Mouse (Mus musculus): ENCODE measurements around the gene Plcb1. TPM values are rescaled to one million over a fixed set of nuclear protein-coding genes. Genes with fewer than 3 reads are reported as not detected.
A peak's percentile ranks its signal among the peaks of the same experiment; 100 is the strongest.

The Plcb1 gene
- polyA plus RNA-seq, 1 experiment, result 66.5 TPM

GRCm38 (mm10) chr2:135278506-135278905, 492.6 kb downstream of the Plcb1 start:
- TF ChIP-seq POLR2A (IDR thresholded peaks at IDR 0.05; ENCODE audit: extremely low read depth, insufficient read depth, low read length) (no peak), CTCF (IDR thresholded peaks at IDR 0.05; ENCODE audit: extremely low read depth, insufficient read depth, low read length) (no peak)
- H3K4me3 ChIP-seq (ENCODE audit: insufficient read depth, low read length), result no peak overlapping the region
- H3K4me1 ChIP-seq (ENCODE audit: control insufficient read depth, insufficient read depth, low read length), result peaks cover 7% of the 10 kb centered on the region
- H3K27ac ChIP-seq (ENCODE audit: insufficient read depth, low read length), result no peak overlapping the region

- peaks cover 7% of the 10 kb centered on the region for H3K4me1 ChIP-seq (ENCODE audit: control insufficient read depth, insufficient read depth, low read length)
- TF ChIP-seq POLR2A (IDR thresholded peaks at IDR 0.05; ENCODE audit: extremely low read depth, insufficient read depth, low read length) (no peak), CTCF (IDR thresholded peaks at IDR 0.05; ENCODE audit: extremely low read depth, insufficient read depth, low read length) (no peak)
- H3K4me3 ChIP-seq (ENCODE audit: insufficient read depth, low read length), result no peak overlapping the region
- H3K27ac ChIP-seq (ENCODE audit: insufficient read depth, low read length), result no peak overlapping the region
Measured at GRCm38 (mm10) chr2:135279026-135279425, 493.2 kb downstream of the Plcb1 start.

- Histone ChIP-seq H3K4me3 (ENCODE audit: insufficient read depth, low read length) (no peak overlapping the region), H3K4me1 (ENCODE audit: control insufficient read depth, insufficient read depth, low read length) (no peaks in the 10 kb centered on the region; the same call in 1 of the 2 replicates), H3K27ac (ENCODE audit: insufficient read depth, low read length) (no peak overlapping the region)
- TF ChIP-seq CTCF (IDR thresholded peaks at IDR 0.05; ENCODE audit: extremely low read depth, insufficient read depth, low read length), result 0 out of 2 replicates have a peak, but pooled peaks have one; percentile 9
- no peak for TF ChIP-seq POLR2A (IDR thresholded peaks at IDR 0.05; ENCODE audit: extremely low read depth, insufficient read depth, low read length)
Measured at GRCm38 (mm10) chr2:135283783-135284182, 497.9 kb downstream of the Plcb1 start.

GRCm38 (mm10) chr2:135296184-135296769, 510.4 kb downstream of the Plcb1 start:
- Histone ChIP-seq H3K4me1 (ENCODE audit: control insufficient read depth, insufficient read depth, low read length) (peaks cover 3% of the 10 kb centered on the region; the same call in 1 of the 2 replicates), H3K4me3 (ENCODE audit: insufficient read depth, low read length) (no peak overlapping the region), H3K27ac (ENCODE audit: insufficient read depth, low read length) (no peak overlapping the region; the same call in 1 of the 2 replicates)
- TF ChIP-seq CTCF (IDR thresholded peaks at IDR 0.05; ENCODE audit: extremely low read depth, insufficient read depth, low read length), result no peak
- no peak for TF ChIP-seq POLR2A (IDR thresholded peaks at IDR 0.05; ENCODE audit: extremely low read depth, insufficient read depth, low read length)

- Histone ChIP-seq H3K27ac (ENCODE audit: insufficient read depth, low read length) (no peak overlapping the region), H3K4me3 (ENCODE audit: insufficient read depth, low read length) (no peak overlapping the region), H3K4me1 (ENCODE audit: control insufficient read depth, insufficient read depth, low read length) (peaks cover 3% of the 10 kb centered on the region; the same call in 1 of the 2 replicates)
- TF ChIP-seq CTCF (IDR thresholded peaks at IDR 0.05; ENCODE audit: extremely low read depth, insufficient read depth, low read length) (no peak), POLR2A (IDR thresholded peaks at IDR 0.05; ENCODE audit: extremely low read depth, insufficient read depth, low read length) (no peak)
Measured at GRCm38 (mm10) chr2:135300480-135300879, 514.6 kb downstream of the Plcb1 start.

- no peak overlapping the region for H3K27ac ChIP-seq (ENCODE audit: insufficient read depth, low read length)
- no peak for TF ChIP-seq POLR2A (IDR thresholded peaks at IDR 0.05; ENCODE audit: extremely low read depth, insufficient read depth, low read length)
- no peak for TF ChIP-seq CTCF (IDR thresholded peaks at IDR 0.05; ENCODE audit: extremely low read depth, insufficient read depth, low read length)
- no peak overlapping the region for H3K4me3 ChIP-seq (ENCODE audit: insufficient read depth, low read length)
- no peaks in the 10 kb centered on the region; the same call in 1 of the 2 replicates for H3K4me1 ChIP-seq (ENCODE audit: control insufficient read depth, insufficient read depth, low read length)
Measured at GRCm38 (mm10) chr2:135302483-135302882, 516.6 kb downstream of the Plcb1 start.

GRCm38 (mm10) chr2:135305186-135305585, 519.3 kb downstream of the Plcb1 start:
- peaks cover 2% of the 10 kb centered on the region for H3K4me1 ChIP-seq (ENCODE audit: control insufficient read depth, insufficient read depth, low read length)
- H3K4me3 ChIP-seq (ENCODE audit: insufficient read depth, low read length), result no peak overlapping the region
- TF ChIP-seq CTCF (IDR thresholded peaks at IDR 0.05; ENCODE audit: extremely low read depth, insufficient read depth, low read length), result no peak
- TF ChIP-seq POLR2A (IDR thresholded peaks at IDR 0.05; ENCODE audit: extremely low read depth, insufficient read depth, low read length), result no peak
- H3K27ac ChIP-seq (ENCODE audit: insufficient read depth, low read length), result no peak overlapping the region

- Histone ChIP-seq H3K4me3 (ENCODE audit: insufficient read depth, low read length) (no peak overlapping the region), H3K27ac (ENCODE audit: insufficient read depth, low read length) (no peak overlapping the region), H3K4me1 (ENCODE audit: control insufficient read depth, insufficient read depth, low read length) (peaks cover 2% of the 10 kb centered on the region)
- no peak for TF ChIP-seq CTCF (IDR thresholded peaks at IDR 0.05; ENCODE audit: extremely low read depth, insufficient read depth, low read length)
- no peak for TF ChIP-seq POLR2A (IDR thresholded peaks at IDR 0.05; ENCODE audit: extremely low read depth, insufficient read depth, low read length)
Measured at GRCm38 (mm10) chr2:135305736-135306471, 520.0 kb downstream of the Plcb1 start.

GRCm38 (mm10) chr2:135306472-135306771, 520.6 kb downstream of the Plcb1 start:
- no peak overlapping the region for H3K27ac ChIP-seq (ENCODE audit: insufficient read depth, low read length)
- H3K4me1 ChIP-seq (ENCODE audit: control insufficient read depth, insufficient read depth, low read length), result peaks cover 2% of the 10 kb centered on the region
- TF ChIP-seq CTCF (IDR thresholded peaks at IDR 0.05; ENCODE audit: extremely low read depth, insufficient read depth, low read length) (no peak), POLR2A (IDR thresholded peaks at IDR 0.05; ENCODE audit: extremely low read depth, insufficient read depth, low read length) (no peak)
- H3K4me3 ChIP-seq (ENCODE audit: insufficient read depth, low read length), result no peak overlapping the region

- H3K4me3 ChIP-seq (ENCODE audit: insufficient read depth, low read length), result no peak overlapping the region
- H3K27ac ChIP-seq (ENCODE audit: insufficient read depth, low read length), result no peak overlapping the region
- peaks cover 2% of the 10 kb centered on the region for H3K4me1 ChIP-seq (ENCODE audit: control insufficient read depth, insufficient read depth, low read length)
- TF ChIP-seq POLR2A (IDR thresholded peaks at IDR 0.05; ENCODE audit: extremely low read depth, insufficient read depth, low read length), result no peak
Measured at GRCm38 (mm10) chr2:135307787-135308186, 521.9 kb downstream of the Plcb1 start.
